1 mouse cellular context compared by ENCODE assay signal in the genomic region with DNA sequence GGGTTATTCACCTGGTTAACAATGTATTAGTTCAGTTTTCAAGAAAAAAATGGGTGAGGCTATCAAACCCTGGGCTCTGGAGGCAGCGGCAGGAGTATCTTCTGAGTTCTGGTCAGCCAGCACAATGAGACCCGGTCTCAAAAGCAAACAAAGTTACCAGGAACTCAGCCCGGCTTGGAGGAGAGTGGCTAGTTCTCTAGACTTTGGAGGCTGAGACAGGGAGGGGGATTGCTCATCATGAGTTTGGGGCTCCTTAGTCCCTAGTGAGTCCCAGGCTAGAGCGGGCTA.
TF ChIP-seq lines count a peak whose summit lies in the region.

No protein-coding gene starts in this region.

TF ChIP-seq in CH12.LX, 34 proteins besides CTCF, POLR2A, EP300 and RAD21 (continued from another document):
- TF ChIP-seq GABPA (IDR thresholded peaks at IDR 0.05; ENCODE audit: insufficient replicate concordance, low read depth, low read length) (no peak), ETS1 (conservative IDR thresholded peaks at IDR 0.05; ENCODE audit: low read depth, low read length) (no peak), USF2 (conservative IDR thresholded peaks at IDR 0.05; ENCODE audit: low read depth, low read length) (no peak), HCFC1 (IDR thresholded peaks at IDR 0.05; ENCODE audit: low read depth, low read length) (no peak), UBTF (IDR thresholded peaks at IDR 0.05; ENCODE audit: low read depth, low read length) (no peak), IRF4 (IDR thresholded peaks at IDR 0.05; ENCODE audit: low read depth, low read length) (no peak)
